Mouse (Mus musculus) heart, postnatal 0 days (tissue): ENCODE data around the gene Prdm9.

ENCODE experiments used
- CTCF ChIP-seq: IDR thresholded peaks from 2 replicates; pipeline ENCODE4 v1.5.1; 2016; ENCODE audit warnings: antibody characterized with exemption, control low read depth, low read depth
- EP300 ChIP-seq: IDR thresholded peaks from 2 replicates; pipeline ENCODE4 v1.6.1; 2016; ENCODE audit warnings: antibody characterized with exemption, low read depth

GRCm38 (mm10) chr17:15579410-15580071, 15.4 kb upstream of the Prdm9 start:
- no peak for TF ChIP-seq CTCF
- TF ChIP-seq EP300 = no peak
